Mouse (Mus musculus) ES-E14 (cell line): ENCODE results near the gene Paxx.

Experiments used
- CHD2 ChIP-seq: IDR thresholded peaks from 2 replicates; pipeline ENCODE4 v1.6.1; 2014; ENCODE audit warnings: mild to moderate bottlenecking, low read depth, low read length, inconsistent platforms
- HCFC1 ChIP-seq: IDR thresholded peaks from 2 replicates; pipeline ENCODE4 v1.6.1; 2012; ENCODE audit warnings: low read length, inconsistent platforms, borderline replicate concordance; ENCODE audit not compliant: insufficient read depth
- ZC3H11A ChIP-seq: IDR thresholded peaks from 2 replicates; pipeline ENCODE4 v1.6.1; 2012; ENCODE audit warnings: low read depth, mild to moderate bottlenecking, inconsistent platforms, low read length, borderline replicate concordance
- ZNF384 ChIP-seq: IDR thresholded peaks from 2 replicates; pipeline ENCODE4 v1.6.1; 2012; ENCODE audit warnings: low read depth, low read length, inconsistent platforms

DNA sequence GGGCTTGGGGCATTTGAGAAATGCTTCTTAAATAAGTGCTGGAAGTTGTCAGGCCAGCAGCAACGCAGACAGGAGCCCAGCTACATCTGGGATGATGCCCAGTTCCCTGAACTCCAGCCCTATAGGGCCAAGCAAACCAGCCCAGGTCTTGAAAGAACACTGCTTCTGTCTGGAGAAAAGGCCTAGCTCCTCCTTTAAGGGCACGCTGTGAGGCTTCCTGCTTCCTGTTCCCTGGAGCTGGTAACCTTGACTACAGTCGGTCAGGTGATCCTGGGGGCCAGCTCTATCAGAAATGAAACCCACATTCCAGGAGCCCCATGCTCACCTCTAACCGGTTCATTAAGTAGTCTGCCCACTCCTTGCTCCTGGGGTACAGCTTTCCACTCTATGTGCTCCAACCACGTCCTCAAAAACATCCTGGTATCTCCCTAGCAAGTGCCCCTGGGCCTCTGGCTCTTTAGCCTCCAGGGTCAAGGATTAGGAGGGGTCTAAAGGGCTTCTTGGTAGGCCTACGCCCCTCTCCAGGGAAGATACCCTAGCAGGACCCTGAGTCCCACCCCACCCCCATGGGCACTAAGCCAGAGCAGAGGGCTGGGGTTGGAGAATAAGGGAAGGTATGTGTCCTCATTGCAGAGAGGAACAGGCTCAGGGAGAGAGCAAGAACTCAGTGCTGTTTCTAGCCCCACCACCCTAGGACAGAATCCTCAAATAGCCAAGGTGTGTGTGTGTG, 37.1 kb upstream of the Paxx start:
- TF ChIP-seq HCFC1 = no peak
- no peak for TF ChIP-seq ZNF384
- no peak for TF ChIP-seq ZC3H11A
- TF ChIP-seq CHD2 = no peak
